Mouse (Mus musculus) CH12.LX (cell line): ENCODE data around the gene Gas8.

Experiments
- CTCF ChIP-seq, 2 experiments: IDR thresholded peaks in 1 of 2; conservative IDR thresholded peaks in 1 of 2; 2 replicates each; pipeline ENCODE4 v1.5.1; 2011 to 2012; ENCODE audit warnings: low read depth in 2 of 2, low read length in 2 of 2, improper control_type of control experiment in 1 of 2, inconsistent platforms in 1 of 2, mild to moderate bottlenecking in 1 of 2, moderate library complexity in 1 of 2
- NELFE ChIP-seq: IDR thresholded peaks from 2 replicates; pipeline ENCODE4 v1.6.1; 2011; ENCODE audit warnings: low read depth, low read length, improper control_type of control experiment
- POLR2A ChIP-seq: IDR thresholded peaks from 2 replicates; pipeline ENCODE4 v1.6.1; 2011; ENCODE audit warnings: low read depth, mild to moderate bottlenecking, improper control_type of control experiment, low read length
- ZC3H11A ChIP-seq: IDR thresholded peaks from 2 replicates; pipeline ENCODE4 v1.6.1; 2012; ENCODE audit warnings: low read depth, mild to moderate bottlenecking, inconsistent platforms, low read length, improper control_type of control experiment

- TF ChIP-seq POLR2A, result no peak
- TF ChIP-seq ZC3H11A, result no peak
- no peak for TF ChIP-seq CTCF (conservative IDR thresholded peaks at IDR 0.05 in 1 of 2, IDR thresholded peaks at IDR 0.05 in 1 of 2; ENCODE audit: low read depth in 2 of 2, low read length in 2 of 2)
- no peak for TF ChIP-seq NELFE
Measured at GRCm38 (mm10) chr8:123505695-123506094, 12.9 kb upstream of the Gas8 start.
